In the genomic region with DNA sequence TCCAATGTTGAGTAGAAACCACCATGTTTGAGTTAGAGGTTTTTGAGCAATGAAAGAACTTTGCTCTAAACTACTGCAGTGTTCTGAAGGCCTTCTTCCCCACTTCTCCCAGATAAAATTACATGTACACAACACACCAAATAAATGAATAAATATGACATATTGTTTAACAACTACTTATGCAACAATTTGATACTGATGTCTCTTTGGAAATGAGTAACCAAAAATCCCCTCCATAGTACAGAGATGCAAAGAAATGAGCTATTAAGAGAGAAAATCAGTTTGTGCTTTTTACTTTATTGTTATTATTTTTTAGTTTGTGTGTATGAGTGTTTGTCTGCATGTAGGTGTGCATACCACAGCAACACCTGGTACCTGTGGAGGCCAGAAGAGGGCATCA, we compare ENCODE assay signal across 23 mouse cellular contexts.
"Had no signal": no experiment of that assay in that cellular context is flagged by ENCODE, and none has a peak within 500 bp of the region (broad histone marks: within the 10 kb centered on the region; RNA-seq: fewer than 3 reads in every experiment).

No protein-coding gene starts in this region.

- H3K4me3 ChIP-seq: heart, embryonic 13.5 days; heart, embryonic 15.5 days; hindbrain, embryonic 13.5 days; intestine, embryonic 15.5 days; limb, embryonic 10.5 days; limb, embryonic 12.5 days; liver, embryonic 13.5 days; liver, embryonic 15.5 days had no signal

- H3K4me2 ChIP-seq: heart, embryonic 11.5 days; heart, embryonic 13.5 days; heart, embryonic 15.5 days; hindbrain, embryonic 13.5 days; intestine, embryonic 15.5 days; limb, embryonic 12.5 days; liver, embryonic 11.5 days; liver, embryonic 13.5 days; liver, embryonic 15.5 days had no signal

- H3K36me3 ChIP-seq: heart, embryonic 13.5 days; heart, embryonic 15.5 days; hindbrain, embryonic 13.5 days; limb, embryonic 10.5 days; limb, embryonic 12.5 days; liver, embryonic 13.5 days; liver, embryonic 15.5 days had no signal

- DNase-seq: gastrocnemius, postnatal 25 days; heart, adult 18-20 months; heart, postnatal 14 days; heart, postnatal 36 days; kidney, adult 18-20 months; kidney, adult 8-10 months; kidney, postnatal 10 days; kidney, postnatal 25 days; kidney, postnatal 4 days; liver; liver, embryonic 13.5 days had no signal

- H3K27ac ChIP-seq: heart, embryonic 13.5 days; heart, embryonic 15.5 days; hindbrain, postnatal 0 days; intestine, embryonic 15.5 days; limb, embryonic 10.5 days; limb, embryonic 12.5 days; liver, embryonic 13.5 days; liver, embryonic 15.5 days had no signal

- ATAC-seq: hindbrain, postnatal 0 days; inflammation-experienced regulatory T-cells, adult 6 months; intestine, embryonic 15.5 days; intestine, postnatal 0 days had no signal

- H3K4me1 ChIP-seq: intestine, embryonic 15.5 days had no signal

- H3K9ac ChIP-seq: heart, embryonic 13.5 days; heart, embryonic 15.5 days; hindbrain, embryonic 13.5 days; intestine, embryonic 15.5 days; limb, embryonic 12.5 days; liver, embryonic 13.5 days; liver, embryonic 15.5 days had no signal

- H3K27me3 ChIP-seq: heart, embryonic 13.5 days; heart, embryonic 15.5 days; hindbrain, embryonic 13.5 days; intestine, embryonic 15.5 days; liver, embryonic 13.5 days; liver, embryonic 15.5 days had no signal

- H3K9me3 ChIP-seq: heart, embryonic 13.5 days; heart, embryonic 15.5 days; hindbrain, embryonic 13.5 days; intestine, embryonic 15.5 days; limb, embryonic 10.5 days; limb, embryonic 12.5 days; liver, embryonic 13.5 days; liver, embryonic 15.5 days had no signal
